Mouse (Mus musculus) neural tube, embryonic 15.5 days (tissue): Measurements from ENCODE around the gene Tbxas1. TPM values are rescaled to one million over a fixed set of nuclear protein-coding genes. Genes with fewer than 3 reads are reported as not detected.
A peak's percentile ranks its signal among the peaks of the same experiment; 100 is the strongest.

Experiments
- ATAC-seq: fragments of 200-750 bp; cut with Nextera tagmentation; 2 replicates; pipeline ENCODE4 v1.8.0; 2017; ENCODE audit warnings: mild to moderate bottlenecking, moderate TSS enrichment, moderate library complexity; ENCODE audit not compliant: low FRiP score
- H3K27ac ChIP-seq: fragments of 300-500 bp; sonication (generic); replicated peaks from 2 replicates; pipeline ENCODE4 v1.5.1; 2015; ENCODE audit warnings: mild to moderate bottlenecking, inconsistent platforms
- H3K27me3 ChIP-seq: fragments of 300-500 bp; sonication (generic); replicated peaks from 2 replicates; pipeline ENCODE4 v1.6.1; 2015; ENCODE audit warnings: inconsistent platforms
- H3K36me3 ChIP-seq: fragments of 300-500 bp; sonication (generic); 2 replicates; pipeline ENCODE4 v1.6.1; 2015; ENCODE audit warnings: inconsistent platforms
- H3K4me1 ChIP-seq: fragments of 300-500 bp; sonication (generic); 2 replicates; pipeline ENCODE4 v1.6.1; 2015; ENCODE audit warnings: inconsistent platforms
- H3K4me2 ChIP-seq: fragments of 300-500 bp; sonication (generic); 2 replicates; pipeline ENCODE4 v1.6.1; 2015; ENCODE audit warnings: inconsistent platforms, mild to moderate bottlenecking, moderate library complexity
- H3K4me3 ChIP-seq: fragments of 300-500 bp; sonication (generic); replicated peaks from 2 replicates; pipeline ENCODE4 v1.5.1; 2015; ENCODE audit warnings: mild to moderate bottlenecking, inconsistent platforms
- H3K9ac ChIP-seq: fragments of 300-500 bp; sonication (generic); replicated peaks from 2 replicates; pipeline ENCODE4 v1.6.1; 2015; ENCODE audit warnings: mild to moderate bottlenecking, inconsistent platforms
- H3K9me3 ChIP-seq: fragments of 300-500 bp; sonication (generic); replicated peaks from 2 replicates; pipeline ENCODE4 v1.6.1; 2016; ENCODE audit warnings: inconsistent platforms
- WGBS: fragments of 180-500 bp; shearing (Covaris S2); methylation state at CpG from one replicate; pipeline ENCODE4 v1.1.7; 2015; ENCODE audit warnings: mixed read lengths; 5-methylcytosine and 5-hydroxymethylcytosine counted together
- polyA plus RNA-seq: library from polyadenylated mRNA; unstranded; fragments of >200 nt; fragmentation: Nextera tagmentation; extraction: Ambion mirVana; gene quantifications from 2 replicates; pipeline ENCODE4 v1.2.1, GENCODE M21; 2015

Gene Tbxas1
- polyA plus RNA-seq, 1 experiment from 2014 or later = 2.4 TPM

- no peaks in the 10 kb centered on the region for H3K27me3 ChIP-seq
- H3K4me1 ChIP-seq = peaks cover 13% of the 10 kb centered on the region
- H3K4me3 ChIP-seq = no peak overlapping the region
- no peak for ATAC-seq
- WGBS = 79% methylated on average over 5 of the region's 5 CpGs
- no peak overlapping the region for H3K9ac ChIP-seq
- H3K9me3 ChIP-seq = no peaks in the 10 kb centered on the region
- no peaks in the 10 kb centered on the region for H3K36me3 ChIP-seq
- no peak overlapping the region for H3K4me2 ChIP-seq
- no peak overlapping the region for H3K27ac ChIP-seq
Measured at GRCm38 (mm10) chr6:38967988-38968387, 92.8 kb downstream of the Tbxas1 start.

- peak overlapping the region; percentile 85 for H3K27ac ChIP-seq
Measured at GRCm38 (mm10) chr6:38969944-38970740, 94.9 kb downstream of the Tbxas1 start.

GRCm38 (mm10) chr6:38970759-38971158, 95.6 kb downstream of the Tbxas1 start:
- H3K4me1 ChIP-seq = peaks cover 13% of the 10 kb centered on the region
- H3K4me2 ChIP-seq = no peak overlapping the region
- H3K27ac ChIP-seq = peak overlapping the region; percentile 85
- no peak overlapping the region for H3K4me3 ChIP-seq
- H3K9ac ChIP-seq = no peak overlapping the region
- H3K27me3 ChIP-seq = no peaks in the 10 kb centered on the region
- ATAC-seq = peak; percentile 36
- H3K9me3 ChIP-seq = no peaks in the 10 kb centered on the region
- no peaks in the 10 kb centered on the region for H3K36me3 ChIP-seq
- 49% methylated on average over 6 of the region's 6 CpGs for WGBS

More at GRCm38 (mm10) chr6:38969944-38970740, 94.9 kb downstream of the Tbxas1 start:
- no peak overlapping the region for H3K4me3 ChIP-seq
- H3K36me3 ChIP-seq = no peaks in the 10 kb centered on the region
- H3K4me2 ChIP-seq = no peak overlapping the region
- H3K27me3 ChIP-seq = no peaks in the 10 kb centered on the region
- peak; percentile 87 for ATAC-seq
- H3K4me1 ChIP-seq = peaks cover 13% of the 10 kb centered on the region
- no peak overlapping the region for H3K9ac ChIP-seq
- H3K9me3 ChIP-seq = no peaks in the 10 kb centered on the region
- WGBS = 35% methylated on average over 6 of the region's 6 CpGs

- H3K4me1 ChIP-seq = peaks cover 13% of the 10 kb centered on the region
- no peak overlapping the region for H3K9ac ChIP-seq
- no peaks in the 10 kb centered on the region for H3K36me3 ChIP-seq
- H3K27me3 ChIP-seq = no peaks in the 10 kb centered on the region
- no peak overlapping the region for H3K4me3 ChIP-seq
- H3K4me2 ChIP-seq = no peak overlapping the region
- no peak for ATAC-seq
- WGBS = 78% methylated on average over 1 of the region's 1 CpGs
- no peaks in the 10 kb centered on the region for H3K9me3 ChIP-seq
- H3K27ac ChIP-seq = no peak overlapping the region
Measured at GRCm38 (mm10) chr6:38972826-38973225, 97.6 kb downstream of the Tbxas1 start.

GRCm38 (mm10) chr6:38973441-38974161, 98.4 kb downstream of the Tbxas1 start:
- no peaks in the 10 kb centered on the region for H3K27me3 ChIP-seq
- 91% methylated on average over 10 of the region's 10 CpGs for WGBS
- ATAC-seq = no peak
- no peak overlapping the region for H3K4me2 ChIP-seq
- H3K4me3 ChIP-seq = no peak overlapping the region
- H3K27ac ChIP-seq = no peak overlapping the region
- H3K4me1 ChIP-seq = peaks cover 13% of the 10 kb centered on the region
- no peaks in the 10 kb centered on the region for H3K9me3 ChIP-seq
- H3K9ac ChIP-seq = no peak overlapping the region
- no peaks in the 10 kb centered on the region for H3K36me3 ChIP-seq

- Histone ChIP-seq H3K4me2 (no peak overlapping the region), H3K9ac (no peak overlapping the region), H3K9me3 (no peaks in the 10 kb centered on the region), H3K27ac (no peak overlapping the region), H3K4me1 (peaks cover 13% of the 10 kb centered on the region), H3K36me3 (no peaks in the 10 kb centered on the region), H3K4me3 (no peak overlapping the region), H3K27me3 (no peaks in the 10 kb centered on the region)
- no peak for ATAC-seq
- 77% methylated on average over 1 of the region's 1 CpGs for WGBS
Measured at GRCm38 (mm10) chr6:38974162-38974525, 98.9 kb downstream of the Tbxas1 start.

GRCm38 (mm10) chr6:38974536-38975268, 99.5 kb downstream of the Tbxas1 start:
- Histone ChIP-seq H3K27ac (no peak overlapping the region), H3K4me3 (no peak overlapping the region), H3K4me1 (peaks cover 13% of the 10 kb centered on the region), H3K4me2 (no peak overlapping the region), H3K27me3 (no peaks in the 10 kb centered on the region), H3K36me3 (no peaks in the 10 kb centered on the region), H3K9me3 (no peaks in the 10 kb centered on the region), H3K9ac (no peak overlapping the region)
- no peak for ATAC-seq
- 81% methylated on average over 8 of the region's 8 CpGs for WGBS

- ATAC-seq = no peak
- Histone ChIP-seq H3K4me1 (peaks cover 7% of the 10 kb centered on the region), H3K4me2 (no peak overlapping the region), H3K9ac (no peak overlapping the region), H3K9me3 (no peaks in the 10 kb centered on the region), H3K36me3 (no peaks in the 10 kb centered on the region), H3K27me3 (no peaks in the 10 kb centered on the region), H3K27ac (peak overlapping the region; percentile 28; the same call in 1 of the 2 replicates), H3K4me3 (no peak overlapping the region)
- 75% methylated on average over 4 of the region's 4 CpGs for whole genome bisulfite sequencing
Measured at GRCm38 (mm10) chr6:38975866-38976265, 100.7 kb downstream of the Tbxas1 start.

- Histone ChIP-seq H3K36me3 (no peaks in the 10 kb centered on the region), H3K4me1 (peaks cover 3% of the 10 kb centered on the region; the same call in 1 of the 2 replicates), H3K9me3 (no peaks in the 10 kb centered on the region), H3K9ac (no peak overlapping the region), H3K27ac (peak overlapping the region; percentile 48; the same call in 1 of the 2 replicates), H3K4me2 (no peak overlapping the region), H3K27me3 (no peaks in the 10 kb centered on the region), H3K4me3 (no peak overlapping the region)
- ATAC-seq = no peak
- WGBS = 76% methylated on average over 2 of the region's 2 CpGs
Measured at GRCm38 (mm10) chr6:38976355-38976754, 101.2 kb downstream of the Tbxas1 start.

- Histone ChIP-seq H3K4me1 (peaks cover 7% of the 10 kb centered on the region; the same call in 1 of the 2 replicates), H3K4me3 (no peak overlapping the region), H3K4me2 (no peak overlapping the region), H3K27ac (no peak overlapping the region), H3K9ac (no peak overlapping the region), H3K27me3 (no peaks in the 10 kb centered on the region), H3K36me3 (no peaks in the 10 kb centered on the region), H3K9me3 (no peaks in the 10 kb centered on the region)
- no peak for ATAC-seq
- WGBS = 81% methylated on average over 11 of the region's 11 CpGs
Measured at GRCm38 (mm10) chr6:38980921-38981715, 105.9 kb downstream of the Tbxas1 start.

- no peaks in the 10 kb centered on the region for H3K9me3 ChIP-seq
- ATAC-seq = no peak
- H3K27ac ChIP-seq = no peak overlapping the region
- H3K27me3 ChIP-seq = no peaks in the 10 kb centered on the region
- no peak overlapping the region for H3K4me3 ChIP-seq
- H3K36me3 ChIP-seq = no peaks in the 10 kb centered on the region
- no peak overlapping the region for H3K4me2 ChIP-seq
- H3K9ac ChIP-seq = no peak overlapping the region
- peaks cover 9% of the 10 kb centered on the region; the same call in 1 of the 2 replicates for H3K4me1 ChIP-seq
- WGBS = 95% methylated on average over 8 of the region's 8 CpGs
Measured at GRCm38 (mm10) chr6:38982071-38982470, 106.9 kb downstream of the Tbxas1 start.
